Mouse (Mus musculus): ENCODE measurements at regions not wholly inside any gene's neighbourhood (a gene's known extent, or its start where the extent isn't known, plus 50 kb on each side); places are given as distances from the start of the nearest gene placed in this dataset.

DNA sequence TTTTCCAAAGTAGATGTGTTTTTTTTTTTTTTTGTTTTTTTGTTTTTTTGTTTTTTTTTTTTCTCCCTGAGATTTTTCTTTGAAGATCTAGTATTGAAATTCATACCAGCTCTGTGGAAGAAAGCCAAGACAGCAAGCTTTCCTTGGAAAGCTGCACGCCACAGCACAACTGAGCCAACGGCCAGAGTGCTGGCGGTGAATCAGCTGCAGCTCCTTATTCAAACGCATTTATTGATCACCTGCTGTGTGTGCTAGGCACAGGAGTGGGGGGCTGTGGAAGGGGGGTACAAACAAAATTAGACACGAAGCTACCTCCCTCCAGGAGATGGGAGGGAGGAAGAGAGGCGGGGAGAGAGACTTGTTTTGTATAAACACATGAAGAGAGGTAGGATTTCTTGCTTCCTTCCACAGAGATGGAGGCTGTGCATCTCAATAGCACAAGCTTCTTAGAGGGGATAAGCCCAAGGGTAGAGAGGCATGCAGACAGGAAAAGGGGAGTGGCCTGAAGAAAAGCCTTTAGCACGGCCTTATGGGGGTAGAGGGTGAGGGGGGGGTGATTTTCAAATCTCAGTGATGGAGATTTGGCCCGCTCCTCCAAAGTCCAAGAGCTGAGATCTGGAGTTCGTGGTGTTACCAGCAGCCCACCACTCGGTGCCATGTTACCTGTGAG, 170.1 kb upstream of the Pum3 start:
- no peak overlapping the region for H3K4me3 ChIP-seq
- H3K27ac ChIP-seq: peak overlapping the region; percentile 41; the same call in 1 of the 2 replicates
- DNase-seq (ENCODE audit: low spot score in 2 of 2): peak; percentile 18 to 60
- TF ChIP-seq CTCF (conservative IDR thresholded peaks at IDR 0.05): no peak

DNA sequence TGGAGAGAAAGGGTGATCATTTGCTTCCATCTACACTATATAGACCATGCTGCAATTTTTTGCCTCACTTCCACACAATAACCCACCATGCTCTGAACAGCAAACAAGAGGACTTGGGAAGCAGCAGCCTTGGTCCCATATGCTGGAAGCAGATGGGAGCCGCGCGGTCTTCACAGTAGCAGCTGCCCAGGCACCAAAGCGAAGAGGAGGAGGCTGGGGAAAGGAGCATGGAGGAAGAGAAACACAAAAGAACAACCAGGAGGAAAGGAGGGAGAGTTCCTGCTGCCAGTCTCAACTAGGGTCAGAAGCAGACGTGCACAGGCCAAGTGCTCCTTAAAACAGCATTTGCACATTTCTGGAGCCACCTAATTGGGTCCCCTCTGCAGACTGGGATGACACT, 168.7 kb upstream of the Pum3 start:
- Histone ChIP-seq H3K4me3 (no peak overlapping the region), H3K27ac (peak overlapping the region; percentile 68; the same call in 1 of the 2 replicates)
- peak; percentile 44 to 72 for DNase-seq (ENCODE audit: low spot score in 2 of 2)
- no peak for TF ChIP-seq CTCF (conservative IDR thresholded peaks at IDR 0.05)

DNA sequence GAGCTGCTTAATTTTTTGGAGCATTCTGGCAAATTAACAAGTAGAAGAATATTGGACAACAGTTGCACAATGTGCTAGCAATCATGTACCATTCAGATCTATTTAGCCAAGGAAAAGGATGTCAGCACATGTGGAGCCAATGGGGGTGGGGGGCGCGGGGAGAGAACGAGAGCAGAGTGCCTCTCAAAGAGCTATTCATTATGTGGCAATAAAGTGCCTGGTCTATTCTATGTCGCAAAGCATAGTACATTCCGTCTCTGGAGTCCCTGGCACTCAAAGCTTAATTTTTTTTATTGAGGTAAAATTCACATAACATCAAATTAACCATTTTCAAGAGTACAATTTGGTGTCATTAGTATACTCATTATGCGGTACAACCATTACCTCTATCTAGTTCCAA, 155.9 kb upstream of the Pum3 start:
- no peak overlapping the region for H3K4me3 ChIP-seq
- no peak for TF ChIP-seq CTCF (conservative IDR thresholded peaks at IDR 0.05)
- H3K27ac ChIP-seq: no peak overlapping the region
- DNase-seq (ENCODE audit: low spot score in 2 of 2): no peak

DNA sequence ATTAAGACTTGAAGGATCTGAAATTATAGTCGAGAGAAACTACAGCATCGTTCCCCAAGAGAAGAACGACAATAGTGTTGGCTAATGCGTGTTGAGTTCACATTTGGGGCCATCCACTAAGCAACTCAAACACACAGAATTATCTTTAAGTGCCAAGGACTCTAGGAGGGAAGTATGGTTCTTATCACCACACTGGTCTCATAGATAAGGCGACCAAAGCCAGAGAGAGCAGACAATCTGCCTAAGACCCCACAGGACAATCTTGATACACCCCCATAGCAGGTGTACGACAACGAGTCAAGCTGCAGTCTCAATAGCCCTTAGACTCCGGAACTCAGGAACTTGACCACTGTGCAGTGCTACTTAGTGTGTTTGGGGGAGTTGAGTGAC, 152.5 kb upstream of the Pum3 start:
- TF ChIP-seq CTCF (conservative IDR thresholded peaks at IDR 0.05): no peak
- DNase-seq (ENCODE audit: low spot score in 2 of 2): no peak
- H3K4me3 ChIP-seq: no peak overlapping the region
- H3K27ac ChIP-seq: 0 out of 2 replicates have a peak overlapping the region, but pooled peaks have one; percentile 28

DNA sequence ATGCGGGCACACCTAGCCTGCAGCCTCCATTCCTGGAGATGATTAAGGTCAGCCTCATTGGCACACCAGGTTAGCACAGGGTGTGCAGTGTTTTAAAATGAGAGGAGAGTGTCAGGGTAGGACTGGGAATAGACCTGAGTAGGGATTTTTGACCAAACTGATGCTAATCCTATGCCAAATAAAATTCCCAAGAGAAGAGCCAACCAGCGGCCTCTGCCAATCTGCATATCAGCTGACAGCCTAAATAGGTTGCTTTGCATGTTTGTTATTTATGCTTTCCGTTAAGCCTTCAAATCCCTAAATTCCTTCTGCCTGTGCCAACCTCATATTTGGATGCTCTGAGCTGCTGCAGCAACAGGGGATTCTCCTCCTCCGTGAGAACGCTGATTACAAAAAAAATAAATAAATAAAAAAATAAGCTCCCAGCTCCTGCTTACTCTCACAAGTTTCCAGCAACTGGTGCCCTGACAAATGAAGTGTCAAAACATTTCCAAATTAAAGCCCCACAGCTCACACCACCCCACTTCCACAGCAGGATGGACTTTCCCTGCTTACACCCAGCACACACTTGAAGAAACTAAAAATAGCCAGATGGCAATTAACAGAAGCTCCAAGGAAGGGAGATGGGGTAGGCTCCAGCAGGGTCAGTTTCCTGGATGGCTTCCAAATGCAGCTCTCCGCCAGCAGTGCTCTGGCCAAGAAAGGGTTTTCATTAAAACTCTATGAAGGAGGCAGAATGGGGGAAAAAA, 151.9 kb upstream of the Pum3 start:
- Histone ChIP-seq H3K4me3 (no peak overlapping the region), H3K27ac (peak overlapping the region; percentile 28; the same call in 1 of the 2 replicates)
- no peak for TF ChIP-seq CTCF (conservative IDR thresholded peaks at IDR 0.05)
- no peak for DNase-seq (ENCODE audit: low spot score in 2 of 2)

DNA sequence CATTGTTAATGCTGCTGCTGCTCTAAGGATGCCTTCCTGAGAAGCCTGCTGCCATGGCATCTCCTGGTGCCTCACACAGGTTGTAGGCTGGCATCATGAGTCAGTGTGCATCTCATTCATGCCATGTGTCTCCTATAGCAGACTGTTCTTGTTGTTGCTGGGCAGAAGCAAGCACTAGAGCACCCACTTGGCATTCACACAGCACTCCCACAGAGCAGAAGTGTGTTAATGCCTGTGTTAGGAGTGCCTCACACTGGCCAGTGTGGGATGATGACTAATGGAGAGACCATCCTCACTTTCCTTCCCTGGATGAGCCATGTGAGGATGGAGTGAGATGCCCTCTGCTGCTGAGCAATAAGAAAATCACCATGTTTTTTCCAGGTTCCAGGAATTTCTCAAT, 146.9 kb upstream of the Pum3 start:
- peak; percentile 26 to 69 for DNase-seq (ENCODE audit: low spot score in 2 of 2)

DNA sequence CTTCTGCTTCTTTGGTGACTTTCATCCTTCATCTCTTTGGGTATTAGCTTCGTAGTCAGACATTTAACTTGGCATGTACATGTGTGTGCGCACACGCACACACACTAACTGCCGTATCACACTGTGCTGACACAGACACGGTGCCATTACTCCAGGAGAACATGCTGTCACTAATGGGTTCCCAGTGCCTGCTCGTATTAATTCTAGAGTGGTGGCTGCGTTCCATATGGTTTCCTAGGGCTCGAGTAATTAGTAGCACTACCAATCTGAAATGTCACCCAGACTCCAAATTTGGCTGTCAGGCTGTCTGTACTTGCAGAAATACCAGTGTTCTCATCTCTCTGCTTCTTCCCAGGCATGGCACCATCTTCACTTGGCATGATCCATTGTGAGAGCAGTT, 137.3 kb upstream of the Pum3 start:
- no peak overlapping the region for H3K4me3 ChIP-seq
- no peak overlapping the region; the same call in 1 of the 2 replicates for H3K27ac ChIP-seq
- peak in 1 of 2 experiments; percentile 26 for DNase-seq (ENCODE audit: low spot score in 2 of 2)
- TF ChIP-seq CTCF (conservative IDR thresholded peaks at IDR 0.05): no peak

More for the DNA sequence above, 146.9 kb upstream of the Pum3 start:
- peak overlapping the region; percentile 39; the same call in 1 of the 2 replicates for H3K27ac ChIP-seq
- TF ChIP-seq CTCF (conservative IDR thresholded peaks at IDR 0.05): peak; percentile 68
- H3K4me3 ChIP-seq: no peak overlapping the region

DNA sequence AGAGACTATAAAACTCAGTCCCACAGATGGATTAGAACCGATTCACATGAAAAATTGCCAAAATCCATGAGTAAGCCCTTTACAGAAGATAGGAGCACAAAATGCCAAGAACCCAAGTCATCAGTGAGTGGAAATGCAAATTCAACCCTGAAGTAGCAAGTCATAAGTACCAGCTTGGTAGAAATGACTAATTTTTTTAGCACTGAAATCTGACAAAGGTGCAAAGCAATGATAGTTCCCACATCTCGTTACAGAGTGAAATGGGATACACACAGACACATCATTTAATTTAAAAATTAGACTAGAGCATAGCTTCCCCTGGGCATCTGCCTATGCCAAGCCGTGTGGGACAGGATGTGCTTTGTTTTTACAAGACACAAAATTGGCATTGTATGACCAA, 136.4 kb upstream of the Pum3 start:
- Histone ChIP-seq H3K4me3 (no peak overlapping the region), H3K27ac (no peak overlapping the region; the same call in 1 of the 2 replicates)
- DNase-seq (ENCODE audit: low spot score in 2 of 2): no peak
- no peak for TF ChIP-seq CTCF (conservative IDR thresholded peaks at IDR 0.05)

DNA sequence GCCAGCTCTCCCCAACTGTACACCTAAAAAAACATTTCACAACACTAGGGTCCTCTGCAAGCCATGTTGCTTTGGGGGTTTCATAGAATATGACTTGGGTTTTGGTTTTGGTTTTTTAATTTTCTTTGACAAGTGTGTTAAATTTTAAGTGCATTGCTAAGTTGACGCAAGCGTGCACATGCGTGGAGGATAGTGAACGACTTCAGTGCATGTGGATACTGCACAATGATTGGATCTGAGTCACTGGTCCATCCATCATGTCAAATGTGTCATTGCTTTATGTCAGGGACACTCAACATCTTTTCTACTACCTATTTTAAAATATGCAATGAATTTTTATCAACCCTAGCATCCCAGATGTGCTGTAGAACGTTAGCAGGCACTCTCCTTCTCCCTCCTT, 134.5 kb upstream of the Pum3 start:
- no peak for TF ChIP-seq CTCF (conservative IDR thresholded peaks at IDR 0.05)
- H3K27ac ChIP-seq: no peak overlapping the region
- H3K4me3 ChIP-seq: no peak overlapping the region
- DNase-seq (ENCODE audit: low spot score in 2 of 2): no peak

DNA sequence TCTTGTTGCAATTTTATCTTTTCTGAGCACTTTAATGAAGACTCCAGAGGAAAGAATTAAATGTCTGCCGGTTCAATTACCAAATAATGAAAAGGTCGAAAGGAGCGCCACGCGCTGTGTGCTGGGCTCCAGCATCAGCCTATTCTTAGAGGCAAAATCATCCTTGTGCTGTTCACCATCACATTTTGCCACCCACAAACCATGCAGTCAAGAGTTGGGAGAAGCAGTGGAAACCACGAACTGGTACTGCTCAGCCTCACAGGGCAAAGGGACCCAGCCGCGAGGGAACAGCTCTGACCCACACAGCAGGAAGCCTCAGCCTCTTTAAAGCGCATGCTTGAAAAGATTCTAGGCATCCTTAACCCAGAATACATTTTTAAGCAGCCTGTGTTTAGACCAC, 134.0 kb upstream of the Pum3 start:
- H3K27ac ChIP-seq: no peak overlapping the region
- TF ChIP-seq CTCF (conservative IDR thresholded peaks at IDR 0.05): no peak
- no peak for DNase-seq (ENCODE audit: low spot score in 2 of 2)
- H3K4me3 ChIP-seq: no peak overlapping the region

DNA sequence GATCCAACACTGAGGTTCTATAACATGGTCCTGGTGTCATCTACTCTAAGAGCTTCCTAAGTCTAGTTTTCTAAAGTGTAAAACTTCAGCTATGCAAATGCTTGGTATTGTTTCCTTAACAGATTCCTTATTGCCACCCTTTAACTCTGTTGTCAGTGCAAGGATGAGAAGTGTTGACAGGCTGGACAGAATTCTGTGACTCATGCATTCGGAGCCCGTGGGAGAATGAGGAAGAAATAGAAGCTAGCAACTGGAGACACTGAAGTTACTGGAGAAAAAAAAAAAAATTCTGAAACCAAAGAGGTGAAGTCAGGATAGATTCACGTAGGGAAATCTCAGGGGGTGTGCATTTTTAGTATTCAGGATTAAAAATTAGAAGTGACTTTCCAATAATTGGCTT, 128.6 kb upstream of the Pum3 start:
- Histone ChIP-seq H3K27ac (no peak overlapping the region), H3K4me3 (no peak overlapping the region)
- TF ChIP-seq CTCF (conservative IDR thresholded peaks at IDR 0.05): no peak
- DNase-seq (ENCODE audit: low spot score in 2 of 2): no peak

DNA sequence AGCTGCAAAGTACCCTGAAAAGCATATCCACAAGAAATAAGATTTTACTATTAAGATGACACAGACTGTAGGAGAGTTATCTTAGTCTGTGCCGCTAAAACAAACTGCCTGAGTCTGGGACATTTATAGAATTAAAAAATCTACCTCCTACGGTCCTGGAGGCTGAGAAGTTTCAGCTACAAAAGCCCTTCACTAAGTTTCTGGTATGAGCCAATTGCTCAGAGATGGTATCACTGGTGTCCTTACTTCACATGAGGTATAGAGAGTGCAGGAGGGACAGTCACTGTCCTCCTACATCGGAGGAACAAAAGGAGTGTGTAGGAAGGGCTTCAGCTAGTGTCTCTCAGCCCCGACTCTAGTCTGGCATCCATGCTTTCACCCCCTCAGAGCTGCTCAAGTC, 127.1 kb upstream of the Pum3 start:
- no peak overlapping the region for H3K27ac ChIP-seq
- H3K4me3 ChIP-seq: no peak overlapping the region
- TF ChIP-seq CTCF (conservative IDR thresholded peaks at IDR 0.05): no peak
- no peak for DNase-seq (ENCODE audit: low spot score in 2 of 2)

DNA sequence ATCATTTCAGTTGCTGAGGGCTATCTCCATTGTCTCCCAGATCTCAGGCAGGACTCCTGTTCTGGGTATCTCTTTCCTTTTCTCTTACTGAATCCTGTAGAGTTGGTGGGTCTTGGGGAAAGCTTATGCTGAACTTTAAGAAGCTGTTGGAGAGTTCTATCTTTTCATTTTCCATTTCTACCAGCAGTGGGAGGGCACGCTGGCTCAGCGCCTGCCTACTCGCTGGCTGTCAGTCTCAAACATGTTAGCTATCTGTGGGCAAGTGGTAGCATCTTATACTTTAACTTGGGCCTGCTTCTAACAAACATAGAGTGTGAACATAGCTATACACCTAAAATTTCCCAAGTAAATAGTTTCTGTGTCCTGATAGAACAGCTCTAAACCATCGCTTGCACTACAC, 125.2 kb upstream of the Pum3 start:
- TF ChIP-seq CTCF (conservative IDR thresholded peaks at IDR 0.05): no peak
- DNase-seq (ENCODE audit: low spot score in 2 of 2): no peak
- no peak overlapping the region for H3K27ac ChIP-seq
- H3K4me3 ChIP-seq: no peak overlapping the region

DNA sequence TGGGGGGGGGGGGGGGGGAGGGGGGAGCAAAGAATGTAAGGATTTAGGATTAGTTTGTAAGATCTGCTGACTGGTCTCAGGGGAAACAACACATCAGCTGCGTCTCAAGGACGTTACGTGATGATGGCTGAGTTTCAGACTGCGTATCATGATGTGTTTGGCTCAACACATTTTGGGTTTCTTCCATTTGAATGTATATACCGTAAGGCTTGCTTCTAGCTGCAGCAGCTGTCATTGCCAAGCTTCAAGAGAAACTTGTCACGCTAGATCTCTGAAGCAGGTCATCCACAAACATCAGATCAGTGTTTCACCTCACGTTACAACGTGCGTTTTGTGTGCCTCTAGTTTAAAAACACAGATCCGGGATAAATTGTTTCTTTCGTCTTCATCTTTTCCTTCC, 123.6 kb upstream of the Pum3 start:
- no peak overlapping the region for H3K27ac ChIP-seq
- no peak for DNase-seq (ENCODE audit: low spot score in 2 of 2)
- no peak overlapping the region for H3K4me3 ChIP-seq
- TF ChIP-seq CTCF (conservative IDR thresholded peaks at IDR 0.05): no peak
